Mouse (Mus musculus): Measurements from ENCODE around the gene Ero1lb.
"Not testable (repeated sequence)": the region's sequence is repeated elsewhere in the genome, so short reads cannot be mapped to it uniquely, and the experiment has no call there.

DNA sequence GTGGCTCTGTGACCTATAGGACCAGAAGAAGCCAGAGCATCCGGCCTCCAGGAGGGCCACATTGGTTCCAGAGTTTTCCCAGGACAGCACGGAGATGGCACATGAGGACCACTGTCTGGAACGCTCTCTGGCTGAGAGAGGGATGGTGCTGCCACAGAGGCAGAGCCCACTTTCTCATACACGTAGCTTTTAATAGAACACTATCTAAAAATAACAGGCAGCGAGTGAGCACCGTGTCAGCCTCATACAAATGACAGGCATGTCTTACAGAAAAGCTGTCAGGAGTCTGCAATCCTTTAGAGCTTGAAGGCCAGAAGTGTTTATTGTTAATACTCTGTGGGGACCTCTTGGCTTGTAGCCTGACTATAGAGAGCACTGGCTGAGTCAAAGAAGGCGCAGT lies 48.9 kb downstream of the Ero1lb start:
- TF ChIP-seq CTCF (IDR thresholded peaks at IDR 0.05; ENCODE audit: extremely low read depth, insufficient read depth, insufficient read length, insufficient replicate concordance); POLR2A (IDR thresholded peaks at IDR 0.05; ENCODE audit: low read depth, low read length): not testable (repeated sequence)

Data from spleen, adult 2 months (tissue).